Mouse (Mus musculus): ENCODE data around the gene Ddx42.

GRCm38 (mm10) chr11:106175081-106175480, 41.6 kb upstream of the Ddx42 start:
- TF ChIP-seq CTCF (IDR thresholded peaks at IDR 0.05; ENCODE audit: low read depth): no peak
- no peak for TF ChIP-seq EP300 (IDR thresholded peaks at IDR 0.05; ENCODE audit: low read depth)

All from liver, embryonic 14.5 days (tissue).